Comparison of ENCODE assay signal across 25 mouse cellular contexts in the genomic region with DNA sequence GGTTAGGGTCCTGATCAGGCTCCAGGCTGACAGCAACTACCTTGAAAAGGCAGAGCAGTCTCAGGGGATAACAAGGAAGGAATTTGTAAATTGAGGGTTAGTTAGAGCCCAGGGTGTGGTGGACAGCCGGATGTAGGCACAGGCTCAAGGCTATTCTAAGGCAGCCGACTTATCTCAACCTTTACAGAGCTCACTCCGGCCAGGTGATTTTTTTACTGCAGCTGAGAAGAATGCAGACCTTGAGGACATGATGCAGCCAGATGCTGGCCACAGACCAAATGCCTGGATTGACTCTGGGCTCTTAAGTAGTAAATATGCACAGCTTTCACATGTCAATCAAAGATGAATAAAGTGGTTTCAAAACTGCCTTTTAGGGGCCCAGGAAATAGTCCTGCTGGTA. TPM values are rescaled to one million over a fixed set of nuclear protein-coding genes. Genes with fewer than 3 reads are reported as not detected.
DNase-seq lines count a peak whose midpoint lies in the region; ATAC-seq and TF ChIP-seq lines count a peak whose summit lies in the region.
"Had no signal": no experiment of that assay in that cellular context is flagged by ENCODE, and none has a peak within 500 bp of the region (broad histone marks: within the 10 kb centered on the region; RNA-seq: fewer than 3 reads in every experiment).

No protein-coding gene starts in this region.

- 0 out of 2 replicates have a peak, but pooled peaks cover 5% of the 10 kb centered on the region for H3K4me1 ChIP-seq in kidney, embryonic 14.5 days (ENCODE audit: control insufficient read depth, insufficient read depth, low read length)
- H3K4me1 ChIP-seq in ES-E14 (ENCODE audit: control insufficient read depth in 2 of 2, insufficient read depth in 2 of 2, low read length in 2 of 2, poor library complexity in 1 of 2) = 0 out of 4 replicates have a peak, but pooled peaks cover 0 to 3% of the 10 kb centered on the region in 2 experiments
- no peaks in the 10 kb centered on the region for H3K4me1 ChIP-seq in forebrain, embryonic 12.5 days
- H3K4me1 ChIP-seq: hindbrain, embryonic 12.5 days; midbrain, embryonic 15.5 days; neural tube, embryonic 15.5 days had no signal

- H3K4me3 ChIP-seq in kidney, embryonic 14.5 days (ENCODE audit: low read length) = no peak overlapping the region
- H3K4me3 ChIP-seq in ES-E14 (ENCODE audit: insufficient read depth in 1 of 2, low read depth in 1 of 2, low read length in 2 of 2, poor library complexity in 1 of 2, severe bottlenecking in 1 of 2) (no peak overlapping the region), macrophage (ENCODE audit: inconsistent target) (no peak overlapping the region)
- H3K4me3 ChIP-seq in forebrain, embryonic 12.5 days (replicated peaks) = no peak overlapping the region
- H3K4me3 ChIP-seq: embryonic facial prominence, embryonic 10.5 days; hindbrain, embryonic 12.5 days; layer of hippocampus, adult 2 months; limb, embryonic 13.5 days; liver, embryonic 15.5 days; midbrain, embryonic 15.5 days; neural tube, embryonic 15.5 days had no signal

- H3K4me2 ChIP-seq in kidney, embryonic 14.5 days (replicated peaks; ENCODE audit: low read depth, low read length) = no peak overlapping the region
- no peak overlapping the region for H3K4me2 ChIP-seq in forebrain, embryonic 12.5 days
- H3K4me2 ChIP-seq: hindbrain, embryonic 12.5 days; limb, embryonic 13.5 days; liver, embryonic 15.5 days; midbrain, embryonic 15.5 days; neural tube, embryonic 15.5 days had no signal

- WGBS in kidney, embryonic 14.5 days = 33% methylated on average over 3 of the region's 3 CpGs
- WGBS in macrophage (ENCODE audit: missing documents) = 93% methylated on average over 3 of the region's 3 CpGs
- 65% methylated on average over 3 of the region's 3 CpGs for WGBS in forebrain, embryonic 12.5 days

- in situ Hi-C loops in ES-E14 (cut with MboI; ENCODE audit: low sequenced_read_pairs in 2 of 2, unreplicated experiment in 2 of 2) = no loop called here

- 0 out of 2 replicates have a peak, but pooled peaks have one; percentile 22 for ATAC-seq in kidney, embryonic 14.5 days (ENCODE audit: low FRiP score, low TSS enrichment)
- no peak for ATAC-seq in forebrain, embryonic 12.5 days (ENCODE audit: low FRiP score)
- ATAC-seq: CD4-positive, CD25-positive, alpha-beta regulatory T cell, adult 4 months; forebrain, embryonic 16.5 days; midbrain, embryonic 15.5 days had no signal

- no peak overlapping the region for H3K9ac ChIP-seq in kidney, embryonic 14.5 days (ENCODE audit: low read depth, low read length)
- no peak overlapping the region for H3K9ac ChIP-seq in ES-E14 (ENCODE audit: insufficient read depth, low read depth, low read length, poor library complexity, severe bottlenecking)
- no peak overlapping the region for H3K9ac ChIP-seq in forebrain, embryonic 12.5 days
- H3K9ac ChIP-seq: hindbrain, embryonic 12.5 days; limb, embryonic 13.5 days; liver, embryonic 15.5 days; midbrain, embryonic 15.5 days; neural tube, embryonic 15.5 days had no signal

- no peak for DNase-seq in kidney, postnatal 14 days
- DNase-seq in 416B (ENCODE audit: low read depth) (peak; percentile 37), ES-E14 (ENCODE audit: low read depth, low spot score) (no peak)
- no peak for DNase-seq in retina, embryonic 14.5 days (ENCODE audit: low spot score)
- DNase-seq in testis, postnatal 10 days (ENCODE audit: low spot score) = no peak
- DNase-seq: adrenal gland, postnatal 36 days; cerebellum, adult 11-12 months; cerebellum, postnatal 10 days; gastrocnemius, postnatal 14 days; heart, postnatal 14 days; kidney, adult 18-20 months; kidney, postnatal 10 days; thymus, postnatal 25 days had no signal

- H3K27me3 ChIP-seq in kidney, embryonic 14.5 days (ENCODE audit: control insufficient read depth, insufficient read depth, low read length) = no peaks in the 10 kb centered on the region
- H3K27me3 ChIP-seq in forebrain, embryonic 12.5 days = no peaks in the 10 kb centered on the region
- H3K27me3 ChIP-seq: hindbrain, embryonic 12.5 days; limb, embryonic 13.5 days; liver, embryonic 15.5 days; midbrain, embryonic 15.5 days; neural tube, embryonic 15.5 days had no signal

- H3K27ac ChIP-seq in kidney, embryonic 14.5 days (ENCODE audit: low read depth, low read length) = peak overlapping the region; percentile 4; the same call in 1 of the 2 replicates
- H3K27ac ChIP-seq in ES-E14 (ENCODE audit: insufficient read depth, low read depth, low read length, poor library complexity, severe bottlenecking) (0 out of 2 replicates have a peak overlapping the region, but pooled peaks have one; percentile 12), macrophage (peak overlapping the region; percentile 83)
- H3K27ac ChIP-seq in forebrain, embryonic 12.5 days = no peak overlapping the region
- H3K27ac ChIP-seq: embryonic facial prominence, embryonic 10.5 days; hindbrain, embryonic 12.5 days; layer of hippocampus, adult 2 months; limb, embryonic 13.5 days; liver, embryonic 15.5 days; midbrain, embryonic 15.5 days; neural tube, embryonic 15.5 days had no signal

- no peaks in the 10 kb centered on the region for H3K79me2 ChIP-seq in macrophage (ENCODE audit: inconsistent target)

- H3K9me3 ChIP-seq in kidney, embryonic 14.5 days (ENCODE audit: control insufficient read depth, low read length) = no peaks in the 10 kb centered on the region
- no peaks in the 10 kb centered on the region for H3K9me3 ChIP-seq in ES-E14 (ENCODE audit: control insufficient read depth, insufficient read depth, low read depth, low read length)
- H3K9me3 ChIP-seq in forebrain, embryonic 12.5 days = no peaks in the 10 kb centered on the region
- H3K9me3 ChIP-seq: embryonic facial prominence, embryonic 10.5 days; hindbrain, embryonic 12.5 days; limb, embryonic 13.5 days; liver, embryonic 15.5 days; midbrain, embryonic 15.5 days; neural tube, embryonic 15.5 days had no signal

- H3K36me3 ChIP-seq in kidney, embryonic 14.5 days (ENCODE audit: control insufficient read depth, insufficient read depth, low read length) = no peaks in the 10 kb centered on the region
- H3K36me3 ChIP-seq in ES-E14 (ENCODE audit: control insufficient read depth, insufficient read depth, low read length, poor library complexity, severe bottlenecking) = no peaks in the 10 kb centered on the region
- H3K36me3 ChIP-seq in macrophage (ENCODE audit: inconsistent target) = no peaks in the 10 kb centered on the region
- H3K36me3 ChIP-seq in forebrain, embryonic 12.5 days (replicated peaks) = no peaks in the 10 kb centered on the region
- H3K36me3 ChIP-seq: embryonic facial prominence, embryonic 10.5 days; hindbrain, embryonic 12.5 days; limb, embryonic 13.5 days; liver, embryonic 15.5 days; midbrain, embryonic 15.5 days; neural tube, embryonic 15.5 days had no signal

TF ChIP-seq in ES-E14, 5 proteins besides CTCF, POLR2A, EP300 and RAD21:
- TF ChIP-seq ZNF384 (IDR thresholded peaks at IDR 0.05; ENCODE audit: low read depth, low read length) (no peak), MAFK (IDR thresholded peaks at IDR 0.05; ENCODE audit: insufficient read depth, low read depth, low read length) (no peak), HCFC1 (IDR thresholded peaks at IDR 0.05; ENCODE audit: borderline replicate concordance, insufficient read depth, low read length) (no peak), ZC3H11A (IDR thresholded peaks at IDR 0.05; ENCODE audit: borderline replicate concordance, low read depth, low read length) (no peak), CHD2 (IDR thresholded peaks at IDR 0.05; ENCODE audit: low read depth, low read length) (no peak)

RNA-seq across cellular contexts. Expression of gene Cdk20, which starts 10.7 kb away (rescaled TPM):
- polyA plus RNA-seq in kidney, embryonic 14.5 days (2014; fragmentation: Nextera tagmentation; extraction: Ambion mirVana) = 8.3 and 10.5 TPM in 2 replicates
- 6.0 and 6.1 TPM in 2 replicates for total RNA-seq in ES-E14 (2012; rRNA removed)
- 10 to 100 TPM in 21 of 26 experiments, 1 to 10 TPM in 5; 4.9 to 56.3 (median 17.3) TPM for total RNA-seq in macrophage (2018; cell fraction: chromatin; rRNA removed)
- 10 to 100 TPM in 4 of 26 experiments, 1 to 10 TPM in 22; 2.5 to 12.5 (median 5.6) TPM for total RNA-seq in macrophage (2018; cell fraction: cytosol; rRNA removed)
- total RNA-seq in macrophage (2018; cell fraction: nucleus; rRNA removed) = 10 to 100 TPM in 16 of 26 experiments, 1 to 10 TPM in 10; 2.7 to 45.9 (median 13.0) TPM
- polyA plus RNA-seq in macrophage (2018) = 11.3 to 20.3 TPM (median 11.6 TPM) in 3 replicates
- polyA plus RNA-seq in forebrain, embryonic 12.5 days (2016; fragmentation: Nextera tagmentation; extraction: Ambion mirVana) = 12.7 and 13.4 TPM in 2 replicates

RNA-seq across cellular contexts. Expression of gene Ctsl, which starts 50.7 kb away (rescaled TPM):
- 283 and 323 TPM in 2 replicates for polyA plus RNA-seq in kidney, embryonic 14.5 days (2014; fragmentation: Nextera tagmentation; extraction: Ambion mirVana)
- 322 and 326 TPM in 2 replicates for total RNA-seq in ES-E14 (2012; rRNA removed)
- 100 to 1,000 TPM in 15 of 26 experiments, 10 to 100 TPM in 11; 28.8 to 498 (median 136) TPM for total RNA-seq in macrophage (2018; cell fraction: chromatin; rRNA removed)
- 1,000 to 10,000 TPM in 1 of 26 experiments, 100 to 1,000 TPM in 25; 292 to 1,007 (median 547) TPM for total RNA-seq in macrophage (2018; cell fraction: cytosol; rRNA removed)
- 1,000 to 10,000 TPM in 1 of 26 experiments, 100 to 1,000 TPM in 25; 266 to 1,797 (median 504) TPM for total RNA-seq in macrophage (2018; cell fraction: nucleus; rRNA removed)
- polyA plus RNA-seq in macrophage (2018) = 822 to 3,190 TPM (median 998 TPM) in 3 replicates
- 79.9 and 81.7 TPM in 2 replicates for polyA plus RNA-seq in forebrain, embryonic 12.5 days (2016; fragmentation: Nextera tagmentation; extraction: Ambion mirVana)
